Mouse (Mus musculus) C2C12 (cell line): Measurements from ENCODE around the gene Foxd4.

Experiments
- CTCF ChIP-seq: IDR thresholded peaks from one replicate; pipeline ENCODE4 v1.5.1; 2011; ENCODE audit not compliant: control insufficient read depth, insufficient read depth, insufficient read length
- MAX ChIP-seq: IDR thresholded peaks from one replicate; pipeline ENCODE4 v1.6.1; 2011; ENCODE audit warnings: mild to moderate bottlenecking, control low read depth
- MYOD1 ChIP-seq: IDR thresholded peaks from one replicate; pipeline ENCODE4 v1.6.1; 2011; ENCODE audit warnings: low read depth; ENCODE audit not compliant: control insufficient read depth, insufficient read length
- MYOG ChIP-seq: IDR thresholded peaks from one replicate; pipeline ENCODE4 v1.6.1; 2011; ENCODE audit not compliant: control insufficient read depth, insufficient read length; ENCODE audit errors: extremely low read depth
- USF1 ChIP-seq: IDR thresholded peaks from one replicate; pipeline ENCODE4 v1.6.1; 2011; ENCODE audit warnings: low read depth, mild to moderate bottlenecking, control low read depth, moderate library complexity

DNA sequence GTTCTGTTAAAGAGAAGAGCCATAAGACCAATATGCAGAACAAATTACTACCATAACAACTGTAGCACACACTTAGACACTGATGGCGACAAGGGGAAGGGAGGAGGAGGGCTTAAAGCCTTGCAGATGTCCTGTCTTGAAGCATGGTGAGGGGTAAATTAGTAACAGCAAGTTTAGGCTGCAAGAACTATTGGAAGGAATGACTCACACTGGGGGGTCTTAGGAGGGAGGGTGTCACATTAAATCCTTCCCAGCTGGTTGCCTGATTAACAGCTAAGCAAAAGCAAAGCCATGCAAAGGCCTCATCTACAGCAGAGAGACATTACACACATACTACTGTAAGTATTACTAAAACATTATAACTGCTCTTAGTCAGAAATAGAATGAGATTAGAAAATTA is 28.0 kb upstream of the Foxd4 start:
- no peak for TF ChIP-seq MAX
- TF ChIP-seq CTCF, result no peak
- TF ChIP-seq MYOG, result no peak
- no peak for TF ChIP-seq MYOD1
- no peak for TF ChIP-seq USF1
